Mouse (Mus musculus): ENCODE measurements around the gene Cenpb. TPM values are rescaled to one million over a fixed set of nuclear protein-coding genes. Genes with fewer than 3 reads are reported as not detected.
A peak's percentile ranks its signal among the peaks of the same experiment; 100 is the strongest.

The Cenpb gene
- polyA plus RNA-seq, 1 experiment: 95.3 TPM

DNA sequence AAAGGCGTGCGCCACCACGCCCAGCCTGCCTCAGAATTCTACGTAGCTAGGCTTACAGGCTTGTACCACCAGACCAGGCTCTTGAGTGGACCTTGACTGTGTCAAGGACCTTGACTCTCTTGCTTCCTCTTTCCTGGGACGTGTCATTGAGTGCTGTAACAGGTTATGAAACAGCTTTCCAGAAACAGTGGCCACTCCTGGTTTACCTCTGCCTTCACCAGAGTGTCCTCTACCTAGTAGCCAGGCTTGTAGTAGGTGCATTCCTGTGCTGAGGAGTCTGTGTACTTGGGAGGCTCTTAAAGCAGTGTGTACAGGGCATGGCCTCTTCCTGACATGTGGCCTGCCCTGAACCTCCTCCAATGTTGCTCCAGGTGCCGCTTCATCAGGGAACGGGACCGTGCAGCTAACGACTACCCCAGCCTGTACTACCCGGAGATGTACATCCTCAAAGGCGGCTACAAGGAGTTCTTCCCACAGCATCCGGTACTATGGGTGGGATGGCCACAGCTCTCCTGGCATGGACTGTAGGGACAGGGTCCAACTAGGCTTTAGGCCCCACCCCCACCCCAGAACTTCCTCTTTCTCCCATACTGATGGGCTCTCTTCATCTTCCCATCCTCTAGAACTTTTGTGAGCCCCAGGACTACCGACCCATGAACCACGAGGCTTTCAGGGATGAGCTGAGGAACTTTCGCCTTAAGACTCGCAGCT lies 16.9 kb upstream of the Cenpb start:
- TF ChIP-seq POLR2A (IDR thresholded peaks at IDR 0.05; ENCODE audit: low read depth, low read length) (no peak), CTCF (conservative IDR thresholded peaks at IDR 0.05; ENCODE audit: insufficient read depth, insufficient read length, low read depth, low read length) (no peak)
- no peaks in the 10 kb centered on the region for H3K4me1 ChIP-seq (ENCODE audit: control insufficient read depth, insufficient read depth, low read length)
- H3K36me3 ChIP-seq (ENCODE audit: control insufficient read depth, insufficient read depth, low read length): no peaks in the 10 kb centered on the region
- WGBS: 89% methylated on average over 16 of the region's 16 CpGs
- no peaks in the 10 kb centered on the region for H3K27me3 ChIP-seq (replicated peaks; ENCODE audit: control insufficient read depth, insufficient read depth, low read length)
- peak; percentile 27 for DNase-seq
- no peak overlapping the region for H3K27ac ChIP-seq (ENCODE audit: insufficient read depth, low read depth, low read length)
- no peak overlapping the region for H3K4me3 ChIP-seq (ENCODE audit: insufficient read depth, low read depth, low read length)

DNA sequence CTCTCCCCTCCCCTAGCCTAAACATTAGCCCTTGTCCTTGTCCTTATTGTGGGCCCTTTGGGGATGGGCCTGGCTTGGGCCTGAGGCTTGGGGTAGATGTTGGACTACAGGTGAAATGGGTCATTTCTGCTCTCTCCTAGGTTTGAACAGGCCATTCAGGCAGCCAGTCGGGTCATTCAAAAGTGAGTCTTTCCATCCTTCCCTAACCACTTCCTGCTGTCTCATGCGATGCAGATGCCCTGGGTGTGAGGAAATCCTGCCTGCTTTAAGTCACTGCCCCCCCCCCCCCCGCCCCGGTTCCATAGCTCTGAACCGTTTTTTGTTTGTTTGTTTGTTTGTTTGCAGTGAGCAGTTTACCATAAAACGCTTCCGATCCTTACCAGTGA lies 11.1 kb upstream of the Cenpb start:
- Histone ChIP-seq H3K36me3 (ENCODE audit: control insufficient read depth, insufficient read depth, low read length) (no peaks in the 10 kb centered on the region; the same call in 1 of the 2 replicates), H3K27ac (ENCODE audit: insufficient read depth, low read depth, low read length) (no peak overlapping the region), H3K4me1 (ENCODE audit: control insufficient read depth, insufficient read depth, low read length) (peaks cover 7% of the 10 kb centered on the region; the same call in 1 of the 2 replicates), H3K4me3 (ENCODE audit: insufficient read depth, low read depth, low read length) (no peak overlapping the region), H3K27me3 (replicated peaks; ENCODE audit: control insufficient read depth, insufficient read depth, low read length) (no peaks in the 10 kb centered on the region)
- TF ChIP-seq POLR2A (IDR thresholded peaks at IDR 0.05; ENCODE audit: low read depth, low read length) (no peak), CTCF (conservative IDR thresholded peaks at IDR 0.05; ENCODE audit: insufficient read depth, insufficient read length, low read depth, low read length) (no peak)
- 70% methylated on average over 7 of the region's 7 CpGs for WGBS
- DNase-seq: no peak

DNA sequence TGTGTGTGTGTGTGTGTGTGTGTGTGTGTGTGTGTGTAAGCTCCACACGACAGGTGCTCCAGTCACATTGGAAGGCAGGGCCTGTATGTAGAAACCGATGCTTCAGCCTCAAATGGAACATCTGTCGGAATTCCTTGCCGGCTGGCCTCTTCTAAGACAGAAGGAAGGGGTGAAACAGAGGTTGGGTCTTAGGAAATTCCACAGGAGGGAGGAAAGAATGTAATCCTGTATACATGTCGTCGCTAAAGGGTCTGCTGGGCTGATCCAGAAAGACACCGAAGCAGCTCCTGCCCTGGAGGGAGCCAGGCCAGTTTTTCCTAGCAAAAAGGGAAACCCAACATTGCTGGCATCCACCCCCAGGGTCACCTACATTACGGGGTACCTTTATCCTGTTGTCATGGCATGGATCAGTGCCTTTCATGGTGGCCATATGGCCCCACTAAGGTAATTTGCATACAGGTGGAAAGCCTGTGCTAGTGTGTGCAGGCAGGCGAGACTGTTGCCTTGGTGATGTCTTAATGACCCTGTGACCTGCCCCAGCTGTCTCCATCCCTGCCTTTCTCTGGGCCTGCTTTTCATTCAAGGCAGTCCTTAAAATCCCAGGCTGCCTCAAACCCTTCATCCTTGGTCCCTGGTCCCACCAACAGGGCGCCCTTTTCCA lies 10.6 kb upstream of the Cenpb start:
- H3K27me3 ChIP-seq (replicated peaks; ENCODE audit: control insufficient read depth, insufficient read depth, low read length): no peaks in the 10 kb centered on the region
- TF ChIP-seq POLR2A (IDR thresholded peaks at IDR 0.05; ENCODE audit: low read depth, low read length) (no peak), CTCF (conservative IDR thresholded peaks at IDR 0.05; ENCODE audit: insufficient read depth, insufficient read length, low read depth, low read length) (no peak)
- H3K36me3 ChIP-seq (ENCODE audit: control insufficient read depth, insufficient read depth, low read length): no peaks in the 10 kb centered on the region; the same call in 1 of the 2 replicates
- peak; percentile 67 for DNase-seq
- H3K4me3 ChIP-seq (ENCODE audit: insufficient read depth, low read depth, low read length): no peak overlapping the region
- peak overlapping the region; percentile 24; the same call in 1 of the 2 replicates for H3K27ac ChIP-seq (ENCODE audit: insufficient read depth, low read depth, low read length)
- 58% methylated on average over 10 of the region's 10 CpGs for WGBS
- H3K4me1 ChIP-seq (ENCODE audit: control insufficient read depth, insufficient read depth, low read length): peaks cover 7% of the 10 kb centered on the region; the same call in 1 of the 2 replicates

DNA sequence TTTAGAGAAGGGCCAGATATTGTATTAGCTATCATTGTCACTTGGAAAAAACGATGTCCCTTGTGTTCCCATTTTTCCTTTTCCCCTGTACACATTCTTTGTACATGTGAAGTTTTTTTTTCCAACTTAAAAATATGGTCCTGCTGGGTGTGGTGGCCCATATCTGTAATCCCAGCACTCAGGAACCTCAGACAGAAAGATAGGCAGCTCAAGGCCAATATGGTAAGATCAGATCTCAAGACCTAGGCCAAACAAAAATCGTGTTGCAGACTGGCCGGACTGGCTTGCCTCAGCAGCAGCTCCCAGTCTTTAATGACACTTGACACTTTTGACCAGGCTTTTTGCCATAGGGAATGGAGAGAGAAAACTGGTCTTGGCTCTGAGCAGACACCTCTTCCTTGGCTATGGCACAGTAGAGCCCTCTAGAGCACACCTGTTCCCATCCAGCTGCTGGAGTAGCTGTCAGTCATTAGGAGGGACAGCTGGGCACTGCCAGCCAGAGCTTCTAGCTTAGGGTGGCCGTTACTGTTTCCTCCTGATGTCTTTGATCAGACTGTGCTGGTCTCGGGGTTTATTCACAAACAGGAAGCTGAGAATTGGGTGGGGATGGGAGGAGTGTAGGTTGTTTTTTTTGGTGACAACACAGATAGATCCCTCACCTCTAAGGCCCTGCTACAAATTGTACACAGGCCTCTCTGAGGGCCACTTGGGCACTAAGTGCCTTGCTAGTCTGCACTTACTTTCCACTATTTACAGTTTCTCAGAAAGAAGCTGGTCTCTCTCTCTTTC lies 9.8 kb upstream of the Cenpb start:
- DNase-seq: no peak
- 53% methylated on average over 5 of the region's 5 CpGs for WGBS
- H3K4me3 ChIP-seq (ENCODE audit: insufficient read depth, low read depth, low read length): no peak overlapping the region
- H3K27me3 ChIP-seq (replicated peaks; ENCODE audit: control insufficient read depth, insufficient read depth, low read length): no peaks in the 10 kb centered on the region
- TF ChIP-seq POLR2A (IDR thresholded peaks at IDR 0.05; ENCODE audit: low read depth, low read length) (no peak), CTCF (conservative IDR thresholded peaks at IDR 0.05; ENCODE audit: insufficient read depth, insufficient read length, low read depth, low read length) (no peak)
- H3K36me3 ChIP-seq (ENCODE audit: control insufficient read depth, insufficient read depth, low read length): no peaks in the 10 kb centered on the region; the same call in 1 of the 2 replicates
- H3K4me1 ChIP-seq (ENCODE audit: control insufficient read depth, insufficient read depth, low read length): peaks cover 7% of the 10 kb centered on the region; the same call in 1 of the 2 replicates
- H3K27ac ChIP-seq (ENCODE audit: insufficient read depth, low read depth, low read length): peak overlapping the region; percentile 24; the same call in 1 of the 2 replicates

DNA sequence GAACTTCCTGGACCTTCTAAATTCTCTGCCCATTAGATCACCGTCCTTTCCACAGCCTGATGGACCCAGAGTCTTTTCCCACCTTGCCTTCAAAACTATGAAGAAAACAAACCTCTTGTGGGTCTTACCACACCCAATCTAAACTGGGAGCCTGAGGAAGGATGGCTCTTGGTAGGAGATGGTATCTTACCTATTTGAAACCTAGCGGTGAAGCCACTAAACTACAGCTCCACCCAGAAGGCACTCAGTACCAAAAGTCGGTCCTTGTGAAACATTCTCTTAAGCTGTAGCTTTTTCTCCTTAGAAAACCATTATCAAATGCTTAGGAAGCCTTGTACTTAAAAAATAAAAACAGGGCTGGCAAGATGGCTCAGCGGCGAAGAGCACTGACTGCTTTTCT lies 8.4 kb upstream of the Cenpb start:
- H3K27ac ChIP-seq (ENCODE audit: insufficient read depth, low read depth, low read length): no peak overlapping the region
- H3K4me1 ChIP-seq (ENCODE audit: control insufficient read depth, insufficient read depth, low read length): peaks cover 7% of the 10 kb centered on the region; the same call in 1 of the 2 replicates
- H3K4me3 ChIP-seq (ENCODE audit: insufficient read depth, low read depth, low read length): no peak overlapping the region
- 94% methylated on average over 5 of the region's 5 CpGs for WGBS
- DNase-seq: no peak
- H3K36me3 ChIP-seq (ENCODE audit: control insufficient read depth, insufficient read depth, low read length): no peaks in the 10 kb centered on the region; the same call in 1 of the 2 replicates
- TF ChIP-seq POLR2A (IDR thresholded peaks at IDR 0.05; ENCODE audit: low read depth, low read length) (no peak), CTCF (conservative IDR thresholded peaks at IDR 0.05; ENCODE audit: insufficient read depth, insufficient read length, low read depth, low read length) (no peak)
- no peaks in the 10 kb centered on the region for H3K27me3 ChIP-seq (replicated peaks; ENCODE audit: control insufficient read depth, insufficient read depth, low read length)

DNA sequence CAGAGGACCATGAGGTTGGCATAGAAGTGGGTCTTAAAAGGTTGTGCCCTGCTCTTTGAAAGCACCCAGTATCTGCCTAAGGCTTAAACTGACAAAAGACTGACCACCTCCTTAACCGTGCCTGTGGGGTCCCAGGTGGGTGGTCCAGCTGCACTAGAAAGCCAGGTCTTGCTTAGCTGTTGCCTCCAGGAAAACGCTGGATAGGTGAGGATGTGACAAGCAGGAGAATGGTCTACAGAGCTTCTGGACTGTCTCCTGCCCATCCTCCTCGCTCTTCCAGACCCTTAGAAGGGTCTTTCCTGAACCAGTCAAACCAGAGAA lies 7.7 kb upstream of the Cenpb start:
- Histone ChIP-seq H3K27me3 (replicated peaks; ENCODE audit: control insufficient read depth, insufficient read depth, low read length) (no peaks in the 10 kb centered on the region), H3K27ac (ENCODE audit: insufficient read depth, low read depth, low read length) (no peak overlapping the region), H3K4me1 (ENCODE audit: control insufficient read depth, insufficient read depth, low read length) (peaks cover 7% of the 10 kb centered on the region; the same call in 1 of the 2 replicates), H3K36me3 (ENCODE audit: control insufficient read depth, insufficient read depth, low read length) (no peaks in the 10 kb centered on the region; the same call in 1 of the 2 replicates), H3K4me3 (ENCODE audit: insufficient read depth, low read depth, low read length) (peak overlapping the region; percentile 71)
- WGBS: 59% methylated on average over 3 of the region's 3 CpGs
- TF ChIP-seq CTCF (conservative IDR thresholded peaks at IDR 0.05; ENCODE audit: insufficient read depth, insufficient read length, low read depth, low read length): no peak
- no peak for TF ChIP-seq POLR2A (IDR thresholded peaks at IDR 0.05; ENCODE audit: low read depth, low read length)
- no peak for DNase-seq
